Mouse (Mus musculus): ENCODE data around the gene Hdac11. TPM values are rescaled to one million over a fixed set of nuclear protein-coding genes. Genes with fewer than 3 reads are reported as not detected.
A peak's percentile ranks its signal among the peaks of the same experiment; 100 is the strongest.
"Not testable (repeated sequence)": the region's sequence is repeated elsewhere in the genome, so short reads cannot be mapped to it uniquely, and the experiment has no call there.

Hdac11 gene
- total RNA-seq (2022) = 10 to 100 TPM in 3 of 4 experiments, 1 to 10 TPM in 1; 9.8 to 26.5 (median 20.6) TPM

GRCm38 (mm10) chr6:91156554-91157236 is at the start of gene Hdac11:
Gene Hdac11, plus strand, starts transcription at chr6:91156665.
- peak; percentile 90 for DNase-seq

- DNase-seq = no peak
Measured at GRCm38 (mm10) chr6:91108301-91108916, 48.1 kb upstream of the Hdac11 start.

GRCm38 (mm10) chr6:91108917-91109450 is 47.5 kb upstream of the Hdac11 start:
- no peak for DNase-seq

- DNase-seq = no peak
Measured at GRCm38 (mm10) chr6:91109489-91109888, 47.0 kb upstream of the Hdac11 start.

GRCm38 (mm10) chr6:91110323-91111020 is 46.0 kb upstream of the Hdac11 start:
- no peak for DNase-seq

- DNase-seq = no peak
Measured at GRCm38 (mm10) chr6:91111141-91111953, 45.1 kb upstream of the Hdac11 start.

- no peak for DNase-seq
Measured at GRCm38 (mm10) chr6:91111954-91112252, 44.6 kb upstream of the Hdac11 start.

GRCm38 (mm10) chr6:91114716-91115115 is 41.7 kb upstream of the Hdac11 start:
- no peak for DNase-seq

- DNase-seq = no peak
Measured at GRCm38 (mm10) chr6:91115158-91115557, 41.3 kb upstream of the Hdac11 start.

- no peak for DNase-seq
Measured at GRCm38 (mm10) chr6:91115863-91116243, 40.6 kb upstream of the Hdac11 start.

GRCm38 (mm10) chr6:91116244-91117145 is 40.0 kb upstream of the Hdac11 start, which contains the start of gene Nup210:
Gene Nup210, minus strand, starts transcription at chr6:91116829.
- DNase-seq = peak; percentile 92

- DNase-seq = no peak
Measured at GRCm38 (mm10) chr6:91117149-91117548, 39.3 kb upstream of the Hdac11 start.

- no peak for DNase-seq
Measured at GRCm38 (mm10) chr6:91118526-91118925, 37.9 kb upstream of the Hdac11 start.

GRCm38 (mm10) chr6:91120206-91120605 is 36.3 kb upstream of the Hdac11 start:
- no peak for DNase-seq

- not testable (repeated sequence) for DNase-seq
Measured at GRCm38 (mm10) chr6:91121089-91121488, 35.4 kb upstream of the Hdac11 start.

GRCm38 (mm10) chr6:91123453-91123852 is 33.0 kb upstream of the Hdac11 start:
- no peak for DNase-seq

GRCm38 (mm10) chr6:91124286-91125227 is 31.9 kb upstream of the Hdac11 start:
- no peak for DNase-seq

GRCm38 (mm10) chr6:91125228-91125585 is 31.3 kb upstream of the Hdac11 start:
- DNase-seq = no peak

- no peak for DNase-seq
Measured at GRCm38 (mm10) chr6:91128996-91129395, 27.5 kb upstream of the Hdac11 start.

GRCm38 (mm10) chr6:91130856-91131255 is 25.6 kb upstream of the Hdac11 start:
- DNase-seq = no peak

All from adrenal gland, adult 8-10 months (tissue).